In the genomic region with DNA sequence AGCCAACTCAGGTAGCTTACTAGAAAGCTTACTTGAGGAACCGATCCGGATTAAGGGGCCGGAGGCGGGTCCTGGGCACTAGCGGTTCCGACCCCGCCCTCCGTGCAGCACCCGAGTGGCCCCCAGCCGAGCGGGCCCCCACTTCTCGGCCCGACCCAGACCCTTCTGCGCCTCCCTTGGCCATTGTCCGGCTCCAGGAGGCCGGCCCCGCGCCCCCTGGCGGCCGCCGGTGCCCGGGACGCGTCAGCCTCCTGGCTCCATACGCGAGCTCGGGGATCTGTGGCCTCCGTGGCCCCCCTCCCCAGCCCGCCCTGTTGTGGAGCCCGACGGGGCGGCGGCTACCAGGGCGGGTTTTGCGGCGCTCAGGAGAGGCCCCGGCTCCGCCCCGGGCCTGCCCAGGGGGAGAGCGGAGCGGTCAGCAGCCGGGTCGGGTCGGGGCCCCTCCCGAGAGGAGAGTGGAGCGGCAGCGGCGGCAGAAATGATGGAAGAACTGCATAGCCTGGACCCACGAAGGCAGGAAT, we compare ENCODE assay signal across 7 mouse cellular contexts.
DNase-seq lines count a peak whose midpoint lies in the region; ATAC-seq and TF ChIP-seq lines count a peak whose summit lies in the region.
"Not testable (repeated sequence)": the region's sequence is repeated elsewhere in the genome, so short reads cannot be mapped to it uniquely, and the experiment has no call there.

No protein-coding gene starts in this region.

- intact Hi-C loops in heart, postnatal 10 days (cut with DNase I), result not testable (repeated sequence)

- H3K79me2 ChIP-seq in liver, adult 2 months (ENCODE audit: control insufficient read depth, insufficient read depth, low read length), result not testable (repeated sequence)

- DNase-seq in cerebellum, adult 11-12 months, result peak; percentile 5
- DNase-seq in heart, postnatal 10 days, result peak; percentile 57 to 66
- not testable (repeated sequence) for DNase-seq in liver, adult 2 months (ENCODE audit: extremely low read depth, low read depth, low spot score); midbrain, embryonic 14.5 days
- peak; percentile 10 to 42 for DNase-seq in spleen, adult 18-20 months

- not testable (repeated sequence) for H3K9ac ChIP-seq in forebrain, embryonic 15.5 days (replicated peaks); kidney, embryonic 16.5 days (replicated peaks; ENCODE audit: low read length); liver, adult 2 months (ENCODE audit: low read depth, low read length); midbrain, embryonic 14.5 days (replicated peaks; ENCODE audit: low read length)

- not testable (repeated sequence) for H3K9me3 ChIP-seq in forebrain, embryonic 15.5 days; kidney, embryonic 16.5 days (ENCODE audit: low read length); midbrain, embryonic 14.5 days (ENCODE audit: control insufficient read depth, low read length)

- H3K4me1 ChIP-seq in forebrain, embryonic 15.5 days; kidney, embryonic 16.5 days (ENCODE audit: insufficient read depth, low read length); liver, adult 2 months (ENCODE audit: control insufficient read depth, insufficient read depth, low read length); midbrain, embryonic 14.5 days (ENCODE audit: control insufficient read depth, insufficient read depth, low read length): not testable (repeated sequence)

- not testable (repeated sequence) for H3K27ac ChIP-seq in forebrain, embryonic 15.5 days (replicated peaks); kidney, embryonic 16.5 days (ENCODE audit: low read length); liver, adult 2 months (replicated peaks; ENCODE audit: insufficient read depth, low read depth, low read length); midbrain, embryonic 14.5 days (replicated peaks; ENCODE audit: low read depth, low read length)

- H3K4me2 ChIP-seq in forebrain, embryonic 15.5 days (replicated peaks), result peak overlapping the region; percentile 35
- H3K4me2 ChIP-seq in kidney, embryonic 16.5 days (replicated peaks; ENCODE audit: low read depth, low read length), result peak overlapping the region; percentile 41
- peak overlapping the region; percentile 43 for H3K4me2 ChIP-seq in midbrain, embryonic 14.5 days (ENCODE audit: low read length)

- H3K27me3 ChIP-seq in forebrain, embryonic 15.5 days; kidney, embryonic 16.5 days (ENCODE audit: insufficient read depth, low read length); liver, adult 2 months (ENCODE audit: control insufficient read depth, insufficient read depth, low read length); midbrain, embryonic 14.5 days (ENCODE audit: control insufficient read depth, insufficient read depth, low read length): not testable (repeated sequence)

- peak; percentile 80 for ATAC-seq in forebrain, embryonic 15.5 days (replicated peaks)
- peak; percentile 99 for ATAC-seq in kidney, embryonic 16.5 days (ENCODE audit: low FRiP score, low TSS enrichment)
- peak; percentile 86 for ATAC-seq in midbrain, embryonic 14.5 days (ENCODE audit: low FRiP score, low TSS enrichment)

- not testable (repeated sequence) for H3K36me3 ChIP-seq in forebrain, embryonic 15.5 days; kidney, embryonic 16.5 days (ENCODE audit: insufficient read depth, low read length); liver, adult 2 months (ENCODE audit: control insufficient read depth, insufficient read depth, low read length); midbrain, embryonic 14.5 days (ENCODE audit: control insufficient read depth, insufficient read depth, low read length)

- peak; percentile 33; the same call in 1 of the 2 replicates for TF ChIP-seq CTCF in liver, adult 2 months (IDR thresholded peaks at IDR 0.05; ENCODE audit: low read depth, low read length)

- WGBS in forebrain, embryonic 15.5 days, result 3% methylated on average over 34 of the region's 49 CpGs
- WGBS in kidney, embryonic 16.5 days, result 2% methylated on average over 34 of the region's 49 CpGs
- 3% methylated on average over 48 of the region's 49 CpGs for WGBS in liver, adult 2 months
- WGBS in midbrain, embryonic 14.5 days, result 3% methylated on average over 41 of the region's 49 CpGs

- H3K4me3 ChIP-seq in forebrain, embryonic 15.5 days, result peak overlapping the region; percentile 23; the same call in 1 of the 2 replicates
- peak overlapping the region; percentile 33 for H3K4me3 ChIP-seq in kidney, embryonic 16.5 days (ENCODE audit: low read length)
- peak overlapping the region; percentile 33; the same call in 1 of the 2 replicates for H3K4me3 ChIP-seq in liver, adult 2 months (ENCODE audit: insufficient read depth, low read depth, low read length)
- peak overlapping the region; percentile 19; the same call in 1 of the 2 replicates for H3K4me3 ChIP-seq in midbrain, embryonic 14.5 days (replicated peaks; ENCODE audit: low read depth, low read length)

- not testable (repeated sequence) for TF ChIP-seq POLR2A in liver, adult 2 months (IDR thresholded peaks at IDR 0.05; ENCODE audit: extremely low read depth, insufficient read depth, low read length)
